Comparison of ENCODE assay signal across 17 mouse cellular contexts in the genomic region with DNA sequence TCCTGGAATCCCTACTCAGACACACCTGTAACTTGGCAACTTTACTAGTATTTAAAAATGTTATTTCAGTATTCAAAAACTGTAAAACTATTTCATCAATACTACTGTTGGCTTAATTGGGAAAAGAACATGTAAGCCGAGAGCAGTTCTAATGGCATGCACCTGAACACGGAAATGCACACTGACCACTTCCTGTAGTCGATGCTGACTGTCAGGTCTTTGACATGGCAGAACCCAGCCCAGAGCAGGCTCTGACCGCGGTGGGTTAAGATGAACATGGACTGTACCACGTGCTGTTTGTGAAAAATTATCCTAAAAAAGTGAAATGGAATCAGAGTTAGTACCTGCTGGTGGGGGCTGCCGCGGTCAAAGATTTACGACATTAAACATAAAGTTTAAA. TPM values are rescaled to one million over a fixed set of nuclear protein-coding genes. Genes with fewer than 3 reads are reported as not detected.
"Had no signal": no experiment of that assay in that cellular context is flagged by ENCODE, and none has a peak within 500 bp of the region (broad histone marks: within the 10 kb centered on the region; RNA-seq: fewer than 3 reads in every experiment).

No protein-coding gene starts in this region.

RNA-seq across cellular contexts. Expression of a gene that starts 16.5 kb away (rescaled TPM):
- total RNA-seq: megakaryocyte-erythroid progenitor cell, adult 5-6 weeks; neutrophil, adult 5-6 weeks had no signal
- polyA plus RNA-seq: liver, embryonic 16.5 days; lung, embryonic 14.5 days; lung, embryonic 16.5 days; midbrain, embryonic 10.5 days; midbrain, embryonic 12.5 days; myocyte; neural tube, embryonic 11.5 days; neural tube, embryonic 14.5 days; spleen, adult 2 months; stomach, embryonic 15.5 days; stomach, postnatal 0 days; thymus, adult 2 months; urinary bladder, adult 2 months had no signal

RNA-seq across cellular contexts. Expression of a gene that starts 39.6 kb away (rescaled TPM):
- total RNA-seq: megakaryocyte-erythroid progenitor cell, adult 5-6 weeks; neutrophil, adult 5-6 weeks had no signal
- polyA plus RNA-seq: liver, embryonic 16.5 days; lung, embryonic 14.5 days; lung, embryonic 16.5 days; midbrain, embryonic 10.5 days; midbrain, embryonic 12.5 days; midbrain, embryonic 14.5 days; midbrain, embryonic 16.5 days; myocyte; neural tube, embryonic 11.5 days; neural tube, embryonic 14.5 days; spleen, adult 2 months; stomach, embryonic 15.5 days; stomach, postnatal 0 days; thymus, adult 2 months; urinary bladder, adult 2 months had no signal
